Mouse (Mus musculus): Measurements from ENCODE around the gene Aqp6. TPM values are rescaled to one million over a fixed set of nuclear protein-coding genes. Genes with fewer than 3 reads are reported as not detected.

Gene Aqp6
- under 1 TPM in 1 of 2 experiments, not detected in 1; 0.13 TPM for polyA plus RNA-seq (2017; shearing (Covaris generic))

DNA sequence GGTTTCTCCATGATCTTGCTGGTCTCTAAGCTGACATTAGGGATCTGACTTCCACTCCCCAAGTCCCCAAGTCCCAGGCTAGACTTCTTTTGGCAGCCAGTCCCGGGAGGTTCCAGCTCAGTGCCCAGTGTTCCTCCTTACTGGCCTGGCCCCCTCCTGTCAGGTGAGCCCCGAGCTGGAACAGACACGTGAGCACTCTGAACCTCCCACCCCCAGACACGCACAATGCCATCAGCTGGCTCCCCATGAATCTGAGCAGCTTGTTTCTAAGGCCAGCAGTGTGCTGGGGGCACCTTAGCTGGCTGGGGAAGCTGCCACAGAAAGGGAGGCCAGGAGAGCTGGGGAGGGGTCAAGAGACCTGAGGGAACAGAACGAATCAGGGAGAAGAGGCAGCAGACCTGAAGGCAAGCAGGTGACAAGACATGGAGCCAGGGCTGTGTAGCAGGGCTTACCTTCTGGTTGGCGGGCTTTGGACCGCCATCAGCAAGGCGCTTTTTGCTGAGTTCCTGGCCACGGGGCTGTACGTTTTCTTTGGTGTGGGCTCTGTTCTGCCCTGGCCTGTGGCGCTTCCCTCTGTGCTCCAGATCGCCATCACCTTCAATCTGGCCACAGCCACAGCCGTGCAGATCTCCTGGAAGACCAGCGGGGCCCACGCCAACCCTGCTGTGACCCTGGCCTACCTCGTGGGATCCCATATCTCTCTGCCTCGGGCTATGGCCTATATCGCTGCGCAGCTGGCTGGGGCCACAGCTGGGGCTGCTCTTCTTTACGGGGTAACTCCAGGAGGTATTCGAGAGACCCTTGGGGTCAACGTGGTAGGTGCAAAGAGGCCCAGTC is at the start of gene Aqp6:
Gene Aqp6 (plus strand): TSS at position 415 of the 837 bp plus-strand sequence.

DNA sequence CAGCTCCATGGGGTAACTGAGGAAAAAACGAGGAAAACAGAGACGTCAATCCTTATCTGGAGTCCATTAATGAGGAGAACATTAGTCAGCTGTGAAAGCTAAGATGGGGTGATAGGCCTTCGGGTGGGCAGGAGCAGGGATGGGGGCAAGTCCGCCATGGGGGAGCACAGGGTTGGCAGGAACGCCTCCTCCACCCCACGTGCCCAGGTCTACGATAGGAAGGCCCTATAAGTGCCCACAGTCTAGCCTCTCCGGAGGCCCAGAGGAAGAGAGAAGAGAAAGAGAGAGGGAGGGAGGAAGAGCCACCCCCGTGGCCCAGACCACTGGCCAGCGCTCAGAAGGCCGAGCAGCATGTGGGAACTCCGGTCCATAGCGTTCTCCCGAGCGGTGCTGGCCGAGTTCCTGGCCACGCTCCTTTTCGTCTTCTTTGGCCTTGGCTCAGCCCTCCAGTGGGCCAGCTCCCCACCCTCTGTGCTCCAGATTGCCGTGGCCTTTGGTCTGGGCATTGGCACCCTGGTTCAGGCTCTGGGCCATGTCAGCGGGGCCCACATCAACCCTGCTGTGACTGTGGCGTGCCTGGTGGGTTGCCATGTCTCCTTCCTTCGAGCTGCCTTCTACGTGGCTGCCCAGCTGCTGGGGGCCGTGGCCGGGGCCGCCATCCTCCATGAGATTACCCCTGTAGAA is 22.3 kb upstream of the Aqp6 start, which contains the start of gene Aqp2:
Gene Aqp2 (plus strand): TSS at position 254 of the 684 bp plus-strand sequence.

DNA sequence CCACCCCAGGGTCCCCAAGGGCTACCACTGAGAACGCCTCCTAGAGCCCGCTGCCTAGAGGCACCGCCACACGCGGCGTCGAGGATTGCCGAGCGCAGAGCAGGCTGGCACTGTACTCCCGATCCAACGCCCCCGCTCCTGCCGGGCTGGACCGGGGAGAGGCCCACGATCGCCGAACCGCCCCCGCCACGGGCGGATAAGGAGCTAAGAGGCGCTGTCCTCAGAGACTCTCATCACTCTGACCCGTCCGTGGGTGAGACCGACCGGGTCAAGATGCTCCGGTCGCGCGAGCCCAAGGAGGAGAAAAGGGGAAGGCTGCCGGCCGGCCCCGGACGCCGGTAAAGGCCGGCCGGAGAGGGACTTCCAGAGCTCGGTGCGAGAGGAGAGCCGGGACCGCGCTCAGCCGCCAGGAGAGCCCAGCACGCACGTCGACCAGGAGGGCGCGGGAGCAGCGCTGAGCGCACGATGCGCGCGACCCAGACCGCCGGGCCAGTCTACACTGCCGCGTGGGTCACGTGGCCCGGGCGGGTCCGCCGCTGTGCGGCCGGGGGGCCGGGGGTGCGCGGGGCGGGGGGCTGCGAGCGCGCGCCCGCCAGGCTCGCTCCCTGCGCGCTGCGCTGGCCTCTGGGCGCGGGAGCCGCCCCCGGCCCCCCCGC is 10.6 kb upstream of the Aqp6 start, which contains the start of gene Aqp5:
Gene Aqp5 (plus strand): TSS at position 354 of the 656 bp plus-strand sequence.

DNA sequence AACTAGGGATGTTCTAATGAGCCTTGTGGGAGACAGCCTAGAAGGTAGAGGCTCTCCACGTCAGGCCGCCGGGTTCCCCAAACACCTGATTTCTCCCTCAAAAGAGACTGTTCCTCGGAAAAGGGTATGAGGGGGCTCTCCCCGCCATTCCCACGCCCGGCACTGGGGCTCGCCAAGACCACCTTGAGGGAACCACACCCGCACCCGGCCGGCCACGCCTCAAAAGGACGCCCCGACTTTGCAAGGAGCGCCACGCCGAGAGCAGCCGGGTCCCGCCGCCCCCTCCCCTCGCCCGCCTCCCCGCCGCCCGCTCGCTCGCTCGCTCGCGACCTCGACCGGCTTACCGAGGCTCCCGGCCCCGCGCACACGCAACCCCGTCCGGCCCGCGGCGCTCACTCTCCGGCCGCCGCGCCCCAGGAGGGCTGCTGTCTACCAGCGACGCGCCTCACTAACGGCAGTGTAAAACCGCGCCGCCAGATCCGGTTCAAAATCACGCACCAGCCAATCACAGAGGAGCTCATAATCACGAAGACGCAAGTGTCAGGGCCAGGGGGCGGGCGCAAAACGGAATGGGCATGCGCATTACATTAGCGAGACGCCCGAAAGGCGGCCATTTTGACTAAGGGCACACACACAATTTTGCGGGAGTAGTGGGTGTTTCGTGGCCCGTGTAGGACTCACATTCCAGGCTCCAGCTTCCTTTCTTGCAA is 50.1 kb downstream of the Aqp6 start, which contains the start of gene Racgap1:
Gene Racgap1 (minus strand): TSS at position 494 of the 710 bp plus-strand sequence.

Other genes with a start within 250 kb of the Aqp6 start
- 10 to 100 TPM; 50.8 to 74.1 TPM for gene Fmnl3, start 230.9 kb upstream of the Aqp6 start, polyA plus RNA-seq (2017; shearing (Covaris generic))
- gene Tmbim6, start 208.5 kb upstream of the Aqp6 start, polyA plus RNA-seq (2017; shearing (Covaris generic)) = 100 to 1,000 TPM; 158 to 161 TPM
- 10 to 100 TPM in 1 of 2 experiments, 1 to 10 TPM in 1; 8.5 to 10.4 TPM for gene Nckap5l, start 143.7 kb upstream of the Aqp6 start, polyA plus RNA-seq (2017; shearing (Covaris generic))
- 10 to 100 TPM; 22.9 to 25.2 TPM for gene Bcdin3d, start 126.7 kb upstream of the Aqp6 start, polyA plus RNA-seq (2017; shearing (Covaris generic))
- gene Faim2, start 73.2 kb upstream of the Aqp6 start, polyA plus RNA-seq (2017; shearing (Covaris generic)) = under 1 TPM; 0.17 to 0.23 TPM
- under 1 TPM; 0.18 to 0.86 TPM for gene Aqp2, start 22.3 kb upstream of the Aqp6 start, polyA plus RNA-seq (2017; shearing (Covaris generic))
- gene Aqp5, start 10.6 kb upstream of the Aqp6 start, polyA plus RNA-seq (2017; shearing (Covaris generic)) = 10 to 100 TPM in 1 of 2 experiments, under 1 TPM in 1; 0.16 to 11.5 TPM
- 10 to 100 TPM; 28.0 to 36.0 TPM for gene Racgap1, start 50.3 kb downstream of the Aqp6 start, polyA plus RNA-seq (2017; shearing (Covaris generic))
- 1 to 10 TPM; 1.1 to 3.2 TPM for gene Asic1, start 69.0 kb downstream of the Aqp6 start, polyA plus RNA-seq (2017; shearing (Covaris generic))
- 10 to 100 TPM; 24.6 to 34.1 TPM for gene Smarcd1, start 100.7 kb downstream of the Aqp6 start, polyA plus RNA-seq (2017; shearing (Covaris generic))
- not detected for gene Gm17349, start 104.1 kb downstream of the Aqp6 start, polyA plus RNA-seq (2017; shearing (Covaris generic))
- under 1 TPM in 1 of 2 experiments, not detected in 1; 0.94 TPM for gene Gpd1, start 116.1 kb downstream of the Aqp6 start, polyA plus RNA-seq (2017; shearing (Covaris generic))
- gene Cox14, start 124.2 kb downstream of the Aqp6 start, polyA plus RNA-seq (2017; shearing (Covaris generic)) = 100 to 1,000 TPM; 140 to 162 TPM
- gene Cers5, start 171.5 kb downstream of the Aqp6 start, polyA plus RNA-seq (2017; shearing (Covaris generic)) = 10 to 100 TPM; 76.5 to 81.1 TPM